Mouse (Mus musculus): Measurements from ENCODE around the gene Ddias.

Ddias gene

DNA sequence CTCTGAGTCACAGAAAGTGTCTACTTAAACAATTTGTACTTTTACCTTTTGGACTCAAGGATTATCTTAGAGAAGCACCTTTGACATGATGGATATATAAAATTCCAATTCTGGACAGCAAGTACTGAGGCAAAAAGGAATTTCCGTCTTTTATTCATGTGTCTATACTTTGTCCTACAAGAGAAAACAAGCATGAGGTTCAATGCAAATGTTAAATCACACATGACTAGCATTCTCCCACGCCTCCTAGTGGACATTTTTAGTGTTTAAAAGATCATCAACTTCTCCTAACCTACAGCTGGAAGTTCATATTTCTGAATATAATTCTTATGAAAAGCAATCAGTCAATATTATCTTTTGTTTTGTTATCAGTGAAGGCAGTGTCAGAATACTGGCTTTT lies 7.5 kb downstream of the Ddias start:
- DNase-seq (ENCODE audit: low spot score), result no peak

DNA sequence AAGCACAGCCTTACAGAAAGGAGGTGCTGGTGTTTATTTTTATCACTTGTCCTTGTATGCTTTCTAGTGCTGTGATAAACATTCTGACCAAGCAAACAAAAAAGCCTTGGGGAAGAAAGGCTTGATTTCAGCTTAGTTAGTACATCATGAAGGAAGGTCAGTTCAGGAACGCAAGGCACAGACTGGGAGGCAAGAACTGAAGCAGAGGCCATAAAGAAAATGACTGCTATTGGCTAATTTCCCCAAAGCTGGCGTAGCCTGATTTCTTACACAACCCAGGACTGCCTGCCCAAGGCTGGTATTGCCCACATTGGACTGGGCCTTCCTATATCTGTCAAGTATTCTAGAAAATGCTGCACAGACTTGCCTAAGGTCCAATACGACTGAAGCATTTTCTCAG lies 25.8 kb downstream of the Ddias start:
- DNase-seq (ENCODE audit: low spot score), result no peak

DNA sequence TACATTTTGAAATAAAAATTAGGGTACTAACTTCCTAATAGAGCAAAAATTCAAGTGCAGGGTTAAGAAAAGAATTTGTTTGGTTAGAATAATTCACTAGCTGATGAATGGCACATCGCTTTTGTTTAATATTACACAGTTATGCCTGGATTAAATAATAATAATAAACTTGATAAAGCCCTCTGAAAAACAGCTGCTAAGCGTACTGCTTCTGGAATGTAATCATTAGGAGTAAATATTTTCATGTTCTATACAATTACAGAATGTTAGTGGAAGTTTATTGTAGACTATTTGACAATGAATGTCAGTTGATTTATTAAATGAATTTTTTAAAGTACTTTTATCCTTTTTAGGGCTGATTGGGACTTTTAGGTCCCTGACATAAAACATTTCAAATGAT lies 31.8 kb downstream of the Ddias start:
- DNase-seq (ENCODE audit: low spot score), result no peak

DNA sequence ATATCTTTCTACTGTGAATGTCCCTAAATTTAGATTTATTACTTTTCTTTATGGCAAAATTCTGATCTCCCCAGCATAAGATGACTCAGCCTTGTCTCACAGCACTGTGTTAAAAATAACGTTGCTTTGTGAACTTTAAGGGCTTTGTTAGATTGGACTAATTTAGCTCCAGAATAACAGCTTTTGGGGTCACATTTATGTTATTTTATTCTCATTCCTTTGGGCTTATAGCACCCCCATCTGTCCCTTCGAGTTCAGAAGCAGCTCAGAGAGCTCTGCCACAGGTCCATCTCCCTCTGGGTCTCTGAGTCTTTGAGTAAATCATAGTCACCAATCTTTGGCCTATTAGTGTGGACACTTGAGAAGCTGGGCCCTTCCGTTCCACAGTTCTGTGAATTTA lies 36.1 kb downstream of the Ddias start:
- no peak for DNase-seq (ENCODE audit: low spot score)

DNA sequence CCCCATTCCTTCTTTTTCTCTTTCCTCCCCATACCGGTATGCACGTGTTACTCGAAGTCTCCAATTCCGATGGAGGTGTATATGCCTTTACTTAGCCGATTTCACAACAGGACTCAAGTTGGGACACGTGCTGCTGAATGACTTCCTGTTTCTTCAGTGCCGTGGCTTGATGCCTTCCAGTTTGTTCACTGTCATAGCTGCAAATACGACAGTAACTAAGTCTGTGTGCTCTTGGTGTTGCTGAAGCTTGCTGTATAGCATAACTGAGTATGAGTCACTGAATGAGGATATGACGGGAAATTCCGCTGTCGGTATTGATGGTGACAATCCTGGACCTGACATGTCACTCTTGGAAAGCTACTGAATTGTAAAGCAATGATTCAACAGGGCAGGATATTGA lies 36.8 kb downstream of the Ddias start:
- DNase-seq (ENCODE audit: low spot score), result no peak

DNA sequence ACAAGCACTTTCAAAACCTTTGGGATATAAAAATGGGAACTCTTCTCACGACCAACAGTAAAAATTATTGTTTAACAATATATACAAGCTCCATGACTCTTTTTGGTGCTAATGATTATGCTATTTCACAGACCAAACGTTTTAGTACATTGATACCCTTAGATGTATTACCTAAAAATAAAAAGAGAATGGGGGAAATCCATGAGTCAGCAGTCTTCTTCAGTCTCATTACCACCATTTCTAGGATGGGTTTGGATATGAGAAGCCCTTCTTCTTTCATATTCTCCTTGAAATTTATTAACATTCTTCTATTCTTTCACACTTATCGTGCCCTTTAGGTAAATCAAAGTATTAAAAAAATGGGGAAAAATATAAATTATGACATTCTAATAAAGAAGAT lies 37.6 kb downstream of the Ddias start:
- DNase-seq (ENCODE audit: low spot score), result no peak

DNA sequence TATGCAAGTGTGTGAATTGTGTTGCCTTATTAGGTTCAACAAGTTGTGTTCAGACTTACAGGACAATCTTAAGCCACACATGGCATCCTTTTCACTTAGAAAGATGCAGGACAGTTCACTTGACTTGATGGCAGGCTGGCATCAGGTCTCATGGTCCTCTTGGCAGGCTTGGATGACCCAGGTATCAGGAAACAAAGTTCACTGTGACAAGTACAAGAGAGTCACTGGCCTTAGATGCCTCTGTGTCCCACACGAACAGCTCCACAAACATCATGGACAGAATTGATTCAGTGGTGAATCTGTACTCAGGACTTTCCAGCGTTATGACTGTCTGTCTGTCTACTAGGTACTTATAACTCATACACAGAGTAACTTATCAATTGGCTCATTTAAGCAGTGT lies 39.7 kb downstream of the Ddias start:
- no peak for DNase-seq (ENCODE audit: low spot score)

DNA sequence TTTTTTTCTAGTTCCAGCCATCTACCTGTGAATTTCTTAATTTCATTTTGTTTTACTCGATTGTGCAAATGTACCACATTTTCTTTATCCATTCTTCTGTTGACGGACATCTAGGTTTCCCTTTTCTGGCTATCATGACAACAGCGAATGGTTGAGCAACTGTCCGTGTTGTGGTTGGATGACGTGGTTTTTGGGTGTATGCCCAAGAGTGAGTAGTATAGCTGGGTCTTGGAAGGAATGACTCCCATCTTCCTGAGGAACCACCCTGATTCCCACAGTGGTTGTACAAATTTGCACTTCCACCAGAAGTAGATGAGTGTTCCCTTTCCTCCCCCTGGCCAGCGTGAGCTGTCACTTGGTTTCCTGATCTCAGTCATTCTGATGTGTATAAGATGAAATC lies 41.7 kb downstream of the Ddias start:
- no peak for DNase-seq (ENCODE audit: low spot score)

DNA sequence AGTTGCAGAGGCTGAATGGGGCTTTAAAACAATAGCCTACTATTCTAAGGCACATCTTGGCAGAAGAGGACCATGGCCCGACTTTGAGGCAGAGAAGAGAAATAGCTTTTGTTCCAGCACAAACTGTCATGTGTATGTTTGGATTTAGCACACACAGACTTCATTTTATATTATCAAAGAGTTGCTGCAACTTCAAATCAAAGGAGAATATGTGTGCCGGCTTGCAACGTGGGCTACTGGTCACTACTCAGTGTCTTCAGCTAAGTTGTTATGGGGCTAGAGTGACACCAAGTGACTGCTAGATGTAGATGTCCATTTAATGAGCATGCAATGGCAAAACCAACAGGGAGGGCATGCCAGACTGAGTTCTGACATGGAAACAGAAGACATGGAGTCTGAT lies 46.1 kb downstream of the Ddias start:
- DNase-seq (ENCODE audit: low spot score), result peak; percentile 31

DNA sequence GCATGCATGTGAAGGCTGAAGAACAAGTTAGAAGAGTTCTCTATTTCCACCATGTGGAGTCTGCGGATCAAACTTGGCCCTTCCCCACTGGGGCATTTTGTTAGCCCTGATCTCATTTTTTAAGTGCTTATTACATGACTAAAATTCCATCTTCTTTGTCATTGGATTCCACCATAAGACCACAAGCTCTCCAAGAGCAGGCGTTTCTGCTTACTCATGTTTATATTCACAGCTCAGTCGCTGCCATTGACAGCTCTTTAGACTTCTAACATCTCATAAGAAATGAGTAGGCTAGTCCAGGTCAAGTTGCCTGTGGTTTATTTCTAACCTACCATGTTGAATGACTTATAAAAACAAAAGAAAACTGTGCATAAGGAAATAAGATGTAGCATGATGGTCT lies 47.8 kb downstream of the Ddias start:
- DNase-seq (ENCODE audit: low spot score), result no peak

DNA sequence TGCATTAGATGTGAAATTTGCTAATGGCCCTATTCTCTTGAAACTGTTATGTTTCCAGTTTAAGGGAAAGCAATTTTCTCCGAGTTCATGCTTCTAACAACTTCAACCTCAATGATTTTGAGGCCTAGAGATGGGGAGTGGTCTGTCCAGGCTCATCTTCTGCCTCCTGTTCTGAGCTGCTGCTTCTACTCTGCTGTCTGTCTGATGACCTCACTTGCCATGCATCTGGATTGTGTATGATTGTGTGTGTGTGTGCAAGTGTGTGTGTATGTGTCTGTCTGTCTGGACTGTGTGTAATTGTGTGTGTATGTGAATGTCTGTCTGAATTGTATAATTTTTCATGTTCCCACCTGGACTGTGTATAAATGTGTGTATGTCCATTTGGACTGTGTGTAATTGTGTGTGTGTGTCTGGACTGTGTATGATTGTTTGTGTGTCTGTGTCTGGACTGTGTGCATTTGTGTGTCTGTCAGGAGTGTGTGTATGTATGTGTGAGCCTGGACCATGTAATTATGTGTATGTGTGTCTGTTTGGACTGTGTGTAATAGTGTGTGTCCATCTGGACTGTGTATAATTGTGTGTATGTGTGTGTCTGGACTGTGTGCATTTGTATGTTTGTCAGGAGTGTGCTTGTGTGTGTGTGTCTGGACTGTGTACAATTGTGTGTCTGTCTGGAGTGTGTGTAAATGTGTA lies 51.5 kb downstream of the Ddias start:
- peak; percentile 11 for DNase-seq (ENCODE audit: low spot score)

DNA sequence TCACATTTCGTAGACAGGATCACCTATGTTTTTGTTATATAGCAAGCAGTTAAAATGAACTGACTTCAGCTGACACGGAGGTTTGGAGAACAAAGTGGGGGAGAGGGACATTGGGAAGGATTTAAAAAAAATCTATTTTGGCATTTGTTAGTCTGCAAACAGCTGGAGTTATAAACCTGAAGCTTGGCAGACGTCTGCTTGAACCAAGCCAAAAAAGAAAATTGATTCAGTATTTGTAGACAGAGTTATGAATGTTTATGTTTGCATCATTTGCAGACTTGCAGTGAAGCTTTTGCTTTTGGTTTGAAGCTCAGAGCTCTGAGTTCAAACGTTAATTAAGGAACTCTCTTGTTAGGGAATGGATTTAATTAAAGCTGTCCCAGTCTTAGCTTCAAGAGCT lies 52.2 kb downstream of the Ddias start:
- DNase-seq (ENCODE audit: low spot score), result peak; percentile 6

DNA sequence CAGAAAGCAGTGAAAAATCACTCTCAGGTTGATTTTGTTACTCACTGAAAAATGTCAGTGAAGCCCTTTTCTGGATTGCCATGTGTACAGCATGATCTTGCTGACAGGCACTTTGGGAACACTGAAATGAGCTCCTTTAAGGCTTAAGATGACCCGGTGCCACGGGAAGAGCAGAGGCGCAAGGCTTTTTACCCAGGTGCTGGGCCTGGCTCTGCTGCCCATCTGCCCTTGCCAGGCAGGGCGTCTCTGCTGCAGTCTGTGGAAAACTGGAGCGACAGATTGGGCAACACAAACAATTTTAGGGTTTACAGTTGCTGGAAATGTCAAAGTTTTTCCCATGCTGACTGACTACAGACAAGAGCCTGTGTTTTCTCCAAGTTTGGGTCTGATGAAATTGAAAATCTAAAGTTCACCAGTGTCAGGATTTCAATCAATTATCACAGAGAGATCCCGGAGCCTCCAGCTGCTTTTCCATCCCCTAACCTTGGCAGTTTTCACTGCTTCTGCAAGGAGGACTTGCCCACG lies 53.0 kb downstream of the Ddias start:
- DNase-seq (ENCODE audit: low spot score), result peak; percentile 27

DNA sequence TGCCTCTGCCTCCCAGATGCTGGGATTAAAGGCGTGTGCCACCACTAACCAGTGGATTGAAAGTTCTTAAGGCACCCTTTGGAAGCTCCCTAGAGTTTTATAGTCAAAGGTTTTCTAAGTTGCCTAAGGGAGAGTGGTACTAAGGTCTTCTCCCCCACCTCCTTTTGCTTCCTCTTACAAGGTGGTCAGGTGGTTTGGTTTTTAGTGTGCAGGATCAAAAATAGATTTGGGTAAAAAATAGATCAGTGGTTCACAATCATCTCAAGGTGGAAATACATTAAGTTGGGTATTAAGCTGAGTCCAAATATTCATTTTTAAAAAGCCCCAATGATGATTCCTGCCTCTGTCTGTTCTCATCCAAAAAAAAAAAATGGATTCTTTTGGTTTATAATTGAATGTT lies 53.6 kb downstream of the Ddias start:
- DNase-seq (ENCODE audit: low spot score), result peak; percentile 6

DNA sequence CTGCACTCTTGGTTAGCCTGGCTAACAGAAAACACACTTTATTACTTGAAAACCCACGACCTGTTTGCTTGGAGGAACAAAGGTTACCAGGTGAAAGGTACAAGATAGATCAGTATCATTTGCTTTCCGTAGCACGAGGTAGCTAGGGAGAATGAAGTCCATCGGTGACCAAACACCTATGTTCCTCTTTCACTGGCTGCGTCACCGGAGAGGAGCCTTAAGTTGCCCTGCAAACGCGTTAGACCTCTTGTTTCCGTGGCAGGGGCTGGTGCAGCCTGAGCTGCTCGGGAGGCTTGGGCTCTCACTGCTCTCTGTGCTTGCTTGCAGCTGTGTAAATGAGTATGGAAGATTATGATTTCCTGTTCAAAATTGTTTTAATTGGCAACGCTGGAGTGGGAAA lies 54.4 kb downstream of the Ddias start:
- peak; percentile 31 for DNase-seq (ENCODE audit: low spot score)

DNA sequence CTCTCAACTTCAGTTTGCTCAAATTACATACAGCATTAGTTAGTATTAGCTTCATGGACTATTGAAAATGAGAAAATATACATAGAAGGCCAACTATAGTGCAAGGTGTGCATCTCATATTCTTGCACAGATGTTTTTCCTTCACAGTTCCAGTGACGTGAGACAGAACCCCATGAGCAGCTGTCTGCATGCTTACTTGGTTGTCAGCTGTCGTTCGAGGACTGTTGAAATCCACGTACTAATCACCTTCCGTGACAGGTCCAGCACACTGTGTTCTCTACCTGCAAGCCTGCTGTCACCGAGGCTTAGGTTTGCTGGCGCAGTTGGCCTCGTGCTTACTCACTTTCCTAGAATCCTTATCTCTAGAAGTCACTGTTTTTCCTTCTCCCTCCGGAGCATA lies 56.2 kb downstream of the Ddias start:
- no peak for DNase-seq (ENCODE audit: low spot score)

DNA sequence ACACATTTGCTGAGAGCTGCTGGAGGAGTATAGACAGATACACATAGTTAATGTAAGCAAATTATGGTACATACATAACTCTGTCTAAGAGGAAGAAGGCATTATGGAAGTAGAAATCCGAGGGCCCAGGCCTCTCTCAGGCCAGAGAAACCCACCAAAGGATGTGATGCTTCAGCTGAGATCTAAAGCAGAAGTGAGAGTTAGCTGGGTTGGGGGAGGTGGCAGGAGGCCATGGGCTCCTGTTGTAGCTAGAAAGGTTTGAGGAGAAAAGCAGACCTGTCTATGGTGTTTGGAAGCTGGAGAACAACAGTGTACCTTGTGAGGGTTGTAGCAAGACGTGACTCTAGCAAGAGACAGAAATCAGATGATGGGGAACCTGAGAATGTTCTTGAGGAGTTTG lies 56.8 kb downstream of the Ddias start:
- no peak for DNase-seq (ENCODE audit: low spot score)

DNA sequence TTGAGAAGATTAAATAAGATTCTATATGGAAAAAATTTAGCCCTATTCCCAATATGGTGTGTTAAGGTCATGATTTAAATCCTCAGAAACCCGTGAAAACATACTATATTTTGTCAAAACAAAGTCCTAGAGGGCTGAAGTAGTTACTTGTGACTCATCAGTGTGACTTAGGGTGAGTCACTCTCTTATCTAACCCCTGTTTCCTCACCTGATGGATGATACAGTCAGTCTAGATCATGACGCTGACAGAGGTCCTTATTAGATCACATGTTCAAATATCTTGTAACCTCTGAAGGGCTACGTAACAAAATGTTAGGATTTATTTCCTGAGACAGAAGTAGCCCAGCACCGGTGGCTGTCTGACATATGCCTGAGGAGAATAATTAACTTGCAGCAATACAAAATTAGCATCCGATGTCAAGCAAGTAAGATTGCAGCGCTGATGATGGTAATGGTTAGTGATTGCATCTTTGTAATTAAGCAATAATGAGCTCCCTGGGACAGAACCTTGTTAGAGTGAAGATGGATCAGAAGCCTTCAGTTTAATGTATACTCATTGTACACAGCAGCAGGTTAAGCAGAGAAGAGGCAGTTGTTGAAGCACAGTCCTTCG lies 62.3 kb downstream of the Ddias start:
- no peak for DNase-seq (ENCODE audit: low spot score)
